Mouse (Mus musculus) cerebellum, adult 2 months (tissue): Measurements from ENCODE around the gene Gm10271. TPM values are rescaled to one million over a fixed set of nuclear protein-coding genes. Genes with fewer than 3 reads are reported as not detected.

Experiments
- DNase-seq, 2 experiments: peaks; one replicate each; pipeline ENCODE4 v3.0.0; 2021
- H3K27ac ChIP-seq: fragments of 200-500 bp; 2 replicates; pipeline ENCODE4 v1.5.1; 2012; ENCODE audit warnings: low read length, control low read depth, inconsistent platforms; ENCODE audit not compliant: insufficient read depth
- H3K27me3 ChIP-seq: fragments of 200-500 bp; 2 replicates; pipeline ENCODE4 v1.6.1; 2012; ENCODE audit warnings: inconsistent platforms, mild to moderate bottlenecking, low read length, moderate library complexity; ENCODE audit not compliant: control insufficient read depth, insufficient read depth
- H3K4me1 ChIP-seq: fragments of 200-500 bp; 2 replicates; pipeline ENCODE4 v1.6.1; 2011; ENCODE audit warnings: low read length; ENCODE audit not compliant: control insufficient read depth, insufficient read depth
- H3K4me3 ChIP-seq: fragments of 200-500 bp; replicated peaks from 2 replicates; pipeline ENCODE3; 2011; ENCODE audit warnings: mild to moderate bottlenecking, low read depth, low read length, control low read depth; ENCODE audit not compliant: insufficient read depth
- CTCF ChIP-seq: fragments of 200-500 bp; IDR thresholded peaks from 2 replicates; pipeline ENCODE4 v1.5.1; 2011; ENCODE audit warnings: low read depth, mild to moderate bottlenecking, control low read depth, low read length, moderate library complexity, borderline replicate concordance; ENCODE audit not compliant: insufficient read depth
- POLR2A ChIP-seq: fragments of 200-500 bp; IDR thresholded peaks from 2 replicates; pipeline ENCODE4 v1.6.1; 2011; ENCODE audit warnings: low read length, control low read depth, borderline replicate concordance; ENCODE audit not compliant: insufficient read depth
- WGBS: fragments of 180-500 bp; shearing (Covaris S2); methylation state at CpG from one replicate; pipeline ENCODE4 v1.1.7; 2018; 5-methylcytosine and 5-hydroxymethylcytosine counted together
- polyA plus RNA-seq: library from polyadenylated mRNA; depleted of rRNA; stranded (reverse); fragments of >200 nt; gene quantifications from 2 replicates; pipeline ENCODE4 v1.2.3, GENCODE M21; 2012

Gene Gm10271
- polyA plus RNA-seq, 1 experiment = not detected

DNA sequence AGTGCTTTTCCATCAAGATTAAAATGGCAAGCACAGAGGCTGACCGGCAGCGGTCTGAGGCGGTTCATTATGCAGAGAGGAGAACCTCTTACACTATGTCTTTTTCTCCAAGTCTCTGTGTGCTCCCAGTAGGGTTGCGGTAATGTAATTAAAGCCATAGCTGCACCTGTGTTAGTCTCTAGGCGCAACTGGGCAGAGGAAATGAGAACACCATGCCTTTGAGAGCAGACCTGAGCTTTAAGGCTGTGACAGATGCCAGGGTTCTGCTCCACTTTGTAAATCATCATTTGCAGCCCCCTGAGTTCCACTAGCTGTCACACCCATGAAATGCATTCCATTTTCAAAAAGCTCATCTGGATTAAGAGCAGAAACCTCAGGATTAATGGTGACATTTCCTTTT lies 32.3 kb upstream of the Gm10271 start:
- no peak for TF ChIP-seq POLR2A
- no peak for TF ChIP-seq CTCF
- H3K27ac ChIP-seq = no peak overlapping the region
- no peak overlapping the region for H3K4me3 ChIP-seq
- WGBS = 87% methylated on average over 5 of the region's 5 CpGs
- DNase-seq = no peak
- no peaks in the 10 kb centered on the region for H3K4me1 ChIP-seq
- no peaks in the 10 kb centered on the region for H3K27me3 ChIP-seq

GRCm38 (mm10) chr10:117000975-117001374 lies 28.6 kb upstream of the Gm10271 start:
- Histone ChIP-seq H3K4me1 (no peaks in the 10 kb centered on the region), H3K27me3 (no peaks in the 10 kb centered on the region), H3K27ac (no peak overlapping the region), H3K4me3 (no peak overlapping the region)
- WGBS = 9% methylated on average over 12 of the region's 12 CpGs
- DNase-seq = no peak
- TF ChIP-seq POLR2A = no peak
- no peak for TF ChIP-seq CTCF

DNA sequence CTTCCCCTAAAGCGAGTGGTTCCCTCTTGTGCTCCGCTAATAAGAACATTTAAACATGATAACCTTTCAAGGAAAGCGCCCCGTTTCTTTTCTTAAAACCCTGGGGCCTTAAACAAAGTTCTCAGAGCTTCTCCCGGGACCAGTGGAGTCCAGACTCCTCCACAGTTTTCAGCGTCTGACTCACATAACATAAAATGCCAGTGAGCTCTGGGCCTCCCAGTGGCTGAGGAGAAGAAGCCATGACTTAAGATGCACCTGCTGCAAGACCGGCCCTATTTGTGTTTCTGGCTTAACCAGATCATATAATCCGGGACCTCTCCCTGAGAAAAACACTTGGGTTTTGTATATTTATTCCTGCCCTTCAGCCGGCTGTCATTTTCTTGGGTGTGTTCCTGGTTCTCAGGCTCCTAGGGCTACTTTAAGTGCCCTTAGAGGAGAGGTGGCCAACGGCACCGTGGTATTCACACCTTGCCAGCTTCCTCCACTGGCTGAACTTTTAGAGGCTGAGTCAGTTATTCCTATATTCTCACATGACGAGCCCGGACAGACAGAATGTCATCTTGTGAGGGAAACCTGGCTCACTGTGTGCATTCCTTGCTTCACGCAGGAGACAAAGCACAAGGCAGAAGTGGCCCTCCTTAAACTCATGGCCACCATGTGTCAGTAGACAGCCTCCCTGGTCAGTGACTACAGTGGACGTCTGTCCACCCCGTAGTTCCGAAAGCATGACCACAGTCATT lies 26.5 kb upstream of the Gm10271 start:
- WGBS = 82% methylated on average over 17 of the region's 17 CpGs
- no peak for DNase-seq
- TF ChIP-seq CTCF (no peak), POLR2A (no peak)

DNA sequence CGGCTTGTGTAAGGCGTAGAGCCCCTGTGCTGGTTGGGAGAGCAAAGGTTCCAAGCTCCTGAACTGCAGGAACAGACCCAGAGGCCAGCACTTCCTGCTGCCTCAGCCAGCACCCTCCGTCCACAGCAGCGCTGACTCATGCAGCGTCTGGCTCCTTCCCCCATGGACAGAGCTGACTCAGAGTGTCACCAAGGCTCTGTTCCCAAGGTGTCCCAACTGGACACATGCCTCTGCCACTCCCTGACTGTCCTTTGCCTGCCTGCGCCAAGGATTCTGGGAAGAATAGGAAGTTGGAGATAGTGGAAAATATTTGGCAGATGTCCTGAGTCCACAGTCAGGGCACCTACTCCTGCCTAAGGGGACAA lies 23.8 kb upstream of the Gm10271 start:
- Histone ChIP-seq H3K27me3 (no peaks in the 10 kb centered on the region), H3K4me1 (no peaks in the 10 kb centered on the region), H3K27ac (no peak overlapping the region), H3K4me3 (no peak overlapping the region)
- peak; percentile 11 to 20 for DNase-seq
- no peak for TF ChIP-seq CTCF
- TF ChIP-seq POLR2A = no peak
- 50% methylated on average over 6 of the region's 6 CpGs for WGBS

More for the DNA sequence above, 26.5 kb upstream of the Gm10271 start:
- H3K27ac ChIP-seq = no peak overlapping the region
- H3K27me3 ChIP-seq = no peaks in the 10 kb centered on the region
- H3K4me3 ChIP-seq = no peak overlapping the region
- H3K4me1 ChIP-seq = no peaks in the 10 kb centered on the region

- 85% methylated on average over 6 of the region's 6 CpGs for WGBS
- DNase-seq = no peak
- TF ChIP-seq POLR2A (no peak), CTCF (no peak)
- no peaks in the 10 kb centered on the region for H3K4me1 ChIP-seq
- H3K4me3 ChIP-seq = no peak overlapping the region
- H3K27ac ChIP-seq = no peak overlapping the region
- no peaks in the 10 kb centered on the region for H3K27me3 ChIP-seq
These were observed 23.3 kb upstream of the Gm10271 start for GRCm38 (mm10) chr10:116995584-116996235.

- Histone ChIP-seq H3K4me1 (no peaks in the 10 kb centered on the region), H3K27me3 (no peaks in the 10 kb centered on the region), H3K4me3 (no peak overlapping the region), H3K27ac (no peak overlapping the region)
- TF ChIP-seq CTCF = no peak
- TF ChIP-seq POLR2A = no peak
- DNase-seq = no peak
- 72% methylated on average over 5 of the region's 5 CpGs for WGBS
These were observed 22.8 kb upstream of the Gm10271 start for GRCm38 (mm10) chr10:116995162-116995561.

GRCm38 (mm10) chr10:116993971-116994370 lies 21.6 kb upstream of the Gm10271 start:
- TF ChIP-seq CTCF = no peak
- TF ChIP-seq POLR2A = no peak
- 85% methylated on average over 8 of the region's 8 CpGs for WGBS
- DNase-seq = no peak
- Histone ChIP-seq H3K4me3 (no peak overlapping the region), H3K27me3 (no peaks in the 10 kb centered on the region), H3K4me1 (no peaks in the 10 kb centered on the region), H3K27ac (no peak overlapping the region)

DNA sequence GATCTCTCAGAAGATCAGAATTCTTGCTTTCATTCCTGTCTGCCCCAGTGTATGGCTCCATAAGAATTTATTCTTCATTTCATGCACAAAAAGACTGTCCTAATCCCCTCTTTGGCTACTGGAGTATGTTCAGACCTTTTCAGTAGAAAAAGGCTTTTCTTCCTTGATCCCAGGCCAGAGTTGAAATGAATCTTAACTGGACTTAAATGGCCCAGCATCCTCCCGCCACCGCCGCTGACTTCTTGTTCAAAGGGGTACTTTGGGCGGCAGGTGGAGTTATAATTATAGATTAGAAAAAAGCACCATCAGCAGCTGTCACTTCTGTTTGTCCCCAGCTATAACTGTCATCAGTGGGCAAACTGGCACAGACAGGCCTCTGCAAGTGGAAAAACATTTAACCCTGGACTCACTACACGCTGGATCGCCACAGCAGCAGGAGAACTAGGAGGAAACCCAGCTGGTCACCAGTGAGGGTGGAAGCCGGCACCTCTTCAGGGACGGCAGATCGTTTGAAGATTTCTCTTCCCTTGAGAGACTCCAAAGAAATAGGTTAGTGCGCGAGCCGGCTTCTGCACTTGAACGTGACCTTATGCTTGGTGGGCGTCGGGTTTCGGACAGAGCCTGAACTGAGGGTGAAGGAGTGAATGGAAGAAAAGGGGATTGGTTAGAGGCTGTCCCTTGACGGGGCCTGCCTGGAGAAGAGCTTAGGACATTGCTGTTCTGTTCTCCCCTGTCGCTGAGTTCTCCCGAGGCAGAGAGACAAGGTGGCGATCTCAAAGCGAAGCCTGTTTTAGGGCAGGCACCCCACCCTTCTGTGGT lies 14.1 kb upstream of the Gm10271 start, which contains the start of gene Best3:
Gene Best3 (plus strand): TSS at position 51 of the 819 bp plus-strand sequence.
- H3K4me1 ChIP-seq = no peaks in the 10 kb centered on the region
- DNase-seq = no peak
- H3K4me3 ChIP-seq = no peak within 1 kb of the TSS
- H3K27ac ChIP-seq = no peak within 1 kb of the TSS
- 37% methylated on average over 21 of the region's 21 CpGs for WGBS
- no peak for TF ChIP-seq CTCF
- TF ChIP-seq POLR2A = no peak
- no peaks in the 10 kb centered on the region for H3K27me3 ChIP-seq
